ENCODE assay signal across 19 mouse cellular contexts in the genomic region with DNA sequence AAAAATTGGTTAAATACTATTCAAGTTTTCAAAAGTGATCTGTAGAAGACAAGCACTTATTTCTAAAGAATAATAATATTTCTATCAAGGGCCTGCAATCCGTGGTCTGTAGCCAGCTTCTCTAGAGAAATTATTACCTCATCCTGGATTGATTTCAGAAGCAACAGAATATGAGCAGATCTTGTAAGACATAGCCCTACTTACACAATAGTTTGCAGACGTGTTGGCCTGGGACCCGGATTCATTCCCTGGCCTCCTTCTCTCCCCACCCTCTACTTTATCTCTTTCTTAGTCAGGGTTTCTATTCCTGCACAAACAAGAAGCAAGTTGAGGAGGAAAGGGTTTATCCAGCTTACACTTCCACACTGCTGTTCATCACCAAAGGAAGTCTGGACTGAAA. TPM values are rescaled to one million over a fixed set of nuclear protein-coding genes. Genes with fewer than 3 reads are reported as not detected.
DNase-seq lines count a peak whose midpoint lies in the region; ATAC-seq lines count a peak whose summit lies in the region.
"Had no signal": no experiment of that assay in that cellular context is flagged by ENCODE, and none has a peak within 500 bp of the region (broad histone marks: within the 10 kb centered on the region; RNA-seq: fewer than 3 reads in every experiment).

No protein-coding gene starts in this region.

- no peak overlapping the region for H3K9ac ChIP-seq in heart, embryonic 12.5 days
- H3K9ac ChIP-seq: hindbrain, embryonic 14.5 days; limb, embryonic 13.5 days; liver, postnatal 0 days had no signal

- H3K4me3 ChIP-seq in heart, embryonic 12.5 days, result no peak overlapping the region
- H3K4me3 ChIP-seq: limb, embryonic 13.5 days; midbrain, embryonic 10.5 days had no signal

- no peaks in the 10 kb centered on the region for H3K36me3 ChIP-seq in heart, embryonic 12.5 days

- no peak overlapping the region for H3K27ac ChIP-seq in heart, embryonic 12.5 days (ENCODE audit: poor library complexity, severe bottlenecking)
- H3K27ac ChIP-seq: hindbrain, embryonic 14.5 days; limb, embryonic 13.5 days; midbrain, embryonic 10.5 days; stomach, postnatal 0 days had no signal

- peaks cover 17% of the 10 kb centered on the region for H3K4me1 ChIP-seq in heart, embryonic 12.5 days (replicated peaks)

- WGBS in heart, embryonic 12.5 days, result 42% methylated on average over 3 of the region's 3 CpGs

- ATAC-seq in heart, embryonic 12.5 days (ENCODE audit: insufficient number of reproducible peaks, low FRiP score), result no peak
- ATAC-seq: intestine, embryonic 16.5 days had no signal

- no peaks in the 10 kb centered on the region for H3K9me3 ChIP-seq in heart, embryonic 12.5 days (replicated peaks)
- H3K9me3 ChIP-seq: limb, embryonic 13.5 days; midbrain, embryonic 10.5 days had no signal

- H3K4me2 ChIP-seq in heart, embryonic 12.5 days, result peak overlapping the region; percentile 81; the same call in 1 of the 2 replicates
- H3K4me2 ChIP-seq: hindbrain, embryonic 14.5 days; limb, embryonic 13.5 days had no signal

- no peaks in the 10 kb centered on the region for H3K27me3 ChIP-seq in heart, embryonic 12.5 days (replicated peaks)

- peak; percentile 66 for DNase-seq in gastrocnemius, adult 18-20 months (ENCODE audit: low spot score)
- no peak for DNase-seq in gastrocnemius, postnatal 4 days (ENCODE audit: low spot score in 2 of 2)
- peak; percentile 36 for DNase-seq in lung, postnatal 10 days
- no peak for DNase-seq in lung, postnatal 25 days (ENCODE audit: low spot score)
- no peak for DNase-seq in right cerebral cortex, postnatal 10 days (ENCODE audit: low spot score in 2 of 2)
- DNase-seq in thymus, postnatal 4 days, result no peak
- DNase-seq in left cerebral cortex, postnatal 25 days (ENCODE audit: low spot score in 2 of 2), result no peak
- DNase-seq: adrenal gland, postnatal 25 days; B cell, adult 2 months; cerebellum, postnatal 14 days; liver, postnatal 0 days; right cerebral cortex, adult 18-20 months; thymus, postnatal 14 days had no signal

- intact Hi-C loops in left cerebral cortex, postnatal 25 days (cut with DNase I), result no loop called here

RNA-seq across cellular contexts. Expression of gene Sdccag8, which starts 19.5 kb away (rescaled TPM):
- 1 to 10 TPM; 4.2 to 5.2 TPM for total RNA-seq in gastrocnemius, adult 18-20 months (2021)
- 1 to 10 TPM; 8.3 to 8.4 TPM for total RNA-seq in gastrocnemius, postnatal 4 days (2021)
- polyA plus RNA-seq in heart, embryonic 12.5 days (2016; fragmentation: Nextera tagmentation; extraction: Ambion mirVana), result 9.0 and 10.0 TPM in 2 replicates
- 10 to 100 TPM; 14.3 to 16.4 TPM for total RNA-seq in left cerebral cortex, postnatal 25 days (2021)

RNA-seq across cellular contexts. Expression of gene Cep170, which starts 20.1 kb away (rescaled TPM):
- 10 to 100 TPM; 17.8 to 19.1 TPM for total RNA-seq in gastrocnemius, adult 18-20 months (2021)
- total RNA-seq in gastrocnemius, postnatal 4 days (2021), result 10 to 100 TPM; 59.8 to 65.1 TPM
- 29.6 and 33.1 TPM in 2 replicates for polyA plus RNA-seq in heart, embryonic 12.5 days (2016; fragmentation: Nextera tagmentation; extraction: Ambion mirVana)
- 100 to 1,000 TPM; 100 TPM for total RNA-seq in left cerebral cortex, postnatal 25 days (2021)

Comparison
In these comparisons a context has a peak if more than half of its experiments do, and no peak if none do; other contexts are left out.
1. DNase-seq: peak in gastrocnemius, adult 18-20 months (single experiment) and lung, postnatal 10 days (single experiment); none in gastrocnemius, postnatal 4 days (0 of 2), lung, postnatal 25 days (single experiment), right cerebral cortex, postnatal 10 days (0 of 2), thymus, postnatal 4 days (single experiment) and left cerebral cortex, postnatal 25 days (0 of 2).